Mouse (Mus musculus): ENCODE results near the gene Hipk1. TPM values are rescaled to one million over a fixed set of nuclear protein-coding genes. Genes with fewer than 3 reads are reported as not detected.
A peak's percentile ranks its signal among the peaks of the same experiment; 100 is the strongest.
"Not testable (repeated sequence)": the region's sequence is repeated elsewhere in the genome, so short reads cannot be mapped to it uniquely, and the experiment has no call there.

Hipk1 gene
- 100 to 1,000 TPM; 108 to 115 TPM for total RNA-seq (2021)

GRCm38 (mm10) chr3:103791230-103792110 is at the start of gene Hipk1:
TSS of gene Hipk1 (minus strand) at chr3:103791563.
- peak; percentile 84 to 90 for DNase-seq (ENCODE audit: extremely low spot score in 1 of 2, low spot score in 1 of 2)

GRCm38 (mm10) chr3:103840946-103841345 is 49.6 kb upstream of the Hipk1 start:
- DNase-seq (ENCODE audit: extremely low spot score in 1 of 2, low spot score in 1 of 2), result not testable (repeated sequence)

- not testable (repeated sequence) for DNase-seq (ENCODE audit: extremely low spot score in 1 of 2, low spot score in 1 of 2)
Observed at GRCm38 (mm10) chr3:103840195-103840594, 48.8 kb upstream of the Hipk1 start.

- no peak for DNase-seq (ENCODE audit: extremely low spot score in 1 of 2, low spot score in 1 of 2)
Observed at GRCm38 (mm10) chr3:103839711-103840110, 48.3 kb upstream of the Hipk1 start.

- no peak for DNase-seq (ENCODE audit: extremely low spot score in 1 of 2, low spot score in 1 of 2)
Observed at GRCm38 (mm10) chr3:103836453-103836852, 45.1 kb upstream of the Hipk1 start.

- DNase-seq (ENCODE audit: extremely low spot score in 1 of 2, low spot score in 1 of 2), result no peak
Observed at GRCm38 (mm10) chr3:103835951-103836310, 44.6 kb upstream of the Hipk1 start.

- DNase-seq (ENCODE audit: extremely low spot score in 1 of 2, low spot score in 1 of 2), result no peak
Observed at GRCm38 (mm10) chr3:103835272-103835950, 44.0 kb upstream of the Hipk1 start.

- DNase-seq (ENCODE audit: extremely low spot score in 1 of 2, low spot score in 1 of 2), result no peak
Observed at GRCm38 (mm10) chr3:103834001-103834400, 42.6 kb upstream of the Hipk1 start.

GRCm38 (mm10) chr3:103832426-103832825 is 41.1 kb upstream of the Hipk1 start, which contains the start of gene Bcl2l15:
TSS of gene Bcl2l15 (plus strand) at chr3:103832601.
- DNase-seq (ENCODE audit: extremely low spot score in 1 of 2, low spot score in 1 of 2), result no peak

- DNase-seq (ENCODE audit: extremely low spot score in 1 of 2, low spot score in 1 of 2), result no peak
Observed at GRCm38 (mm10) chr3:103831146-103831545, 39.8 kb upstream of the Hipk1 start.

- not testable (repeated sequence) for DNase-seq (ENCODE audit: extremely low spot score in 1 of 2, low spot score in 1 of 2)
Observed at GRCm38 (mm10) chr3:103830681-103831080, 39.3 kb upstream of the Hipk1 start.

GRCm38 (mm10) chr3:103829036-103829435 is 37.7 kb upstream of the Hipk1 start:
- no peak for DNase-seq (ENCODE audit: extremely low spot score in 1 of 2, low spot score in 1 of 2)

GRCm38 (mm10) chr3:103827548-103827947 is 36.2 kb upstream of the Hipk1 start:
- DNase-seq (ENCODE audit: extremely low spot score in 1 of 2, low spot score in 1 of 2), result no peak

- no peak for DNase-seq (ENCODE audit: extremely low spot score in 1 of 2, low spot score in 1 of 2)
Observed at GRCm38 (mm10) chr3:103810967-103811366, 19.6 kb upstream of the Hipk1 start.

GRCm38 (mm10) chr3:103809799-103810150 is 18.4 kb upstream of the Hipk1 start:
- DNase-seq (ENCODE audit: extremely low spot score in 1 of 2, low spot score in 1 of 2), result no peak

- peak; percentile 76 to 86 for DNase-seq (ENCODE audit: extremely low spot score in 1 of 2, low spot score in 1 of 2)
Observed at GRCm38 (mm10) chr3:103808891-103809798, 17.8 kb upstream of the Hipk1 start, which contains the start of the genes Dclre1b, Ap4b1 and Gm43064. TSS of gene Dclre1b (minus strand) at chr3:103809444. TSS of gene Ap4b1 (plus strand) at chr3:103809520. TSS of gene Gm43064 (plus strand) at chr3:103809573.

GRCm38 (mm10) chr3:103805671-103806070 is 14.3 kb upstream of the Hipk1 start:
- DNase-seq (ENCODE audit: extremely low spot score in 1 of 2, low spot score in 1 of 2), result no peak

GRCm38 (mm10) chr3:103802861-103803260 is 11.5 kb upstream of the Hipk1 start:
- no peak for DNase-seq (ENCODE audit: extremely low spot score in 1 of 2, low spot score in 1 of 2)

GRCm38 (mm10) chr3:103801631-103802531 is 10.5 kb upstream of the Hipk1 start:
- peak; percentile 12 to 33 for DNase-seq (ENCODE audit: extremely low spot score in 1 of 2, low spot score in 1 of 2)
